Mouse (Mus musculus) liver, embryonic 15.5 days (tissue): ENCODE measurements at regions not wholly inside any gene's neighbourhood (a gene's known extent, or its start where the extent isn't known, plus 50 kb on each side); places are given as distances from the start of the nearest gene placed in this dataset.

Source experiments
- ATAC-seq: fragments of 200-750 bp; cut with Nextera tagmentation; 2 replicates; pipeline ENCODE4 v1.8.0; 2017; ENCODE audit warnings: moderate number of reproducible peaks, mild to moderate bottlenecking, moderate library complexity; ENCODE audit not compliant: insufficient read depth
- H3K27ac ChIP-seq: fragments of 300-500 bp; sonication (generic); replicated peaks from 2 replicates; pipeline ENCODE4 v1.5.1; 2015; ENCODE audit warnings: mild to moderate bottlenecking, inconsistent platforms
- H3K27me3 ChIP-seq: fragments of 300-500 bp; sonication (generic); 2 replicates; pipeline ENCODE4 v1.6.1; 2015; ENCODE audit warnings: mild to moderate bottlenecking, inconsistent platforms
- H3K36me3 ChIP-seq: fragments of 300-500 bp; sonication (generic); replicated peaks from 2 replicates; pipeline ENCODE4 v1.6.1; 2015; ENCODE audit warnings: moderate library complexity, mild to moderate bottlenecking, inconsistent platforms
- H3K4me1 ChIP-seq: fragments of 300-500 bp; sonication (generic); replicated peaks from 2 replicates; pipeline ENCODE4 v1.6.1; 2015; ENCODE audit warnings: inconsistent platforms
- H3K4me2 ChIP-seq: fragments of 300-500 bp; sonication (generic); 2 replicates; pipeline ENCODE4 v1.6.1; 2015; ENCODE audit warnings: moderate library complexity, mild to moderate bottlenecking, inconsistent platforms
- H3K4me3 ChIP-seq: fragments of 300-500 bp; sonication (generic); replicated peaks from 2 replicates; pipeline ENCODE4 v1.5.1; 2015; ENCODE audit warnings: mild to moderate bottlenecking, inconsistent platforms
- H3K9ac ChIP-seq: fragments of 300-500 bp; sonication (generic); 2 replicates; pipeline ENCODE4 v1.6.1; 2015; ENCODE audit warnings: moderate library complexity, mild to moderate bottlenecking, inconsistent platforms
- H3K9me3 ChIP-seq: fragments of 300-500 bp; sonication (generic); replicated peaks from 2 replicates; pipeline ENCODE4 v1.6.1; 2016; ENCODE audit warnings: inconsistent platforms
- WGBS: fragments of 180-500 bp; shearing (Covaris S2); methylation state at CpG from one replicate; pipeline ENCODE4 v1.1.7; 2015; ENCODE audit warnings: mixed read lengths; ENCODE audit not compliant: insufficient replicate concordance; 5-methylcytosine and 5-hydroxymethylcytosine counted together

GRCm38 (mm10) chr2:50588652-50589051 lies 292.1 kb upstream of the Mmadhc start:
- H3K27ac ChIP-seq: no peak overlapping the region
- no peak overlapping the region for H3K9ac ChIP-seq
- no peaks in the 10 kb centered on the region for H3K4me1 ChIP-seq
- no peaks in the 10 kb centered on the region for H3K27me3 ChIP-seq
- H3K4me2 ChIP-seq: 0 out of 2 replicates have a peak overlapping the region, but pooled peaks have one; percentile 15
- H3K4me3 ChIP-seq: no peak overlapping the region
- ATAC-seq: no peak
- no peaks in the 10 kb centered on the region for H3K36me3 ChIP-seq
- WGBS: 56% methylated on average over 6 of the region's 6 CpGs
- no peaks in the 10 kb centered on the region for H3K9me3 ChIP-seq

DNA sequence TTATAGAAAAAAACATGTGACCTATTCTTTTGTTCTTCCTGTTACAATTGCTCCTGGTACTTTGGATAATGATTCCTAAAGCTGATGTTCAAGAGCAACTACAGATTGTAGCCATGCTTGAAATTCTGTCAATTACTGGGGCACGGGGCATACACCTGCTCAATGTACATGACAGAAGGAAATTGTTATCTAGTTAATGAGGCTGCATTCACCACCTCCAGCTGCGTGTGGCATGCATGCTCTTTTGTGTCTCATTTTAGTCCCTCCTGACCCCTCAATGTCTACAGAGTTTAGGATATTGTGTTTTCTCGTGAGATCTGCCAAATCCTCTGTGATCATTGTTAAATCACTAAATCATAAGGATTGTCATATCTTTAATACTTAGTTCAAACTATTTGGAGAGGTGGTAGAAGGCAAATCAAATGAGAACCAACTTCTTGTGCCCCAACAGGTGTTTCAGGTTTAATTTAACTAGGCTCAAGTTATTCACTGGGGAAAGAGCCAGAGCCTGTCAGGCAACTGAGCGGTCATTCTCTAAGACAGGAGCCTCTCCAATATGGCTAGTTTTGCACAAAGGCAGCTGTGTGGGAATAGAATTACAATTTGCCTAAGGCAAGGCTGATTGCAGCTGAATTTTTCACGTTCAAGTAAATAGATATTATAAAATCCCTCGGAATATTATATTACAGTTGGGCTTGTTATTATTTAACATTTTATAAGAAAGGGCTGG lies 289.9 kb upstream of the Mmadhc start:
- no peaks in the 10 kb centered on the region for H3K27me3 ChIP-seq
- no peak overlapping the region for H3K4me2 ChIP-seq
- no peaks in the 10 kb centered on the region for H3K4me1 ChIP-seq
- H3K9me3 ChIP-seq: no peaks in the 10 kb centered on the region
- H3K27ac ChIP-seq: no peak overlapping the region
- 49% methylated on average over 6 of the region's 6 CpGs for WGBS
- ATAC-seq: no peak
- no peak overlapping the region for H3K9ac ChIP-seq
- H3K36me3 ChIP-seq: no peaks in the 10 kb centered on the region
- H3K4me3 ChIP-seq: no peak overlapping the region

- H3K4me2 ChIP-seq: no peak overlapping the region
- no peak overlapping the region for H3K9ac ChIP-seq
- H3K27ac ChIP-seq: no peak overlapping the region
- H3K4me1 ChIP-seq: no peaks in the 10 kb centered on the region
- H3K27me3 ChIP-seq: no peaks in the 10 kb centered on the region
- no peaks in the 10 kb centered on the region for H3K36me3 ChIP-seq
- 61% methylated on average over 2 of the region's 2 CpGs for WGBS
- no peaks in the 10 kb centered on the region for H3K9me3 ChIP-seq
- H3K4me3 ChIP-seq: no peak overlapping the region
- ATAC-seq: no peak
Measured at GRCm38 (mm10) chr2:50579620-50580019, 283.0 kb upstream of the Mmadhc start.

GRCm38 (mm10) chr2:50578278-50579043 lies 281.9 kb upstream of the Mmadhc start:
- Histone ChIP-seq H3K4me2 (no peak overlapping the region), H3K27ac (no peak overlapping the region), H3K9ac (no peak overlapping the region), H3K27me3 (no peaks in the 10 kb centered on the region), H3K4me1 (no peaks in the 10 kb centered on the region), H3K4me3 (no peak overlapping the region), H3K9me3 (no peaks in the 10 kb centered on the region), H3K36me3 (no peaks in the 10 kb centered on the region)
- WGBS: 53% methylated on average over 6 of the region's 6 CpGs
- ATAC-seq: no peak

DNA sequence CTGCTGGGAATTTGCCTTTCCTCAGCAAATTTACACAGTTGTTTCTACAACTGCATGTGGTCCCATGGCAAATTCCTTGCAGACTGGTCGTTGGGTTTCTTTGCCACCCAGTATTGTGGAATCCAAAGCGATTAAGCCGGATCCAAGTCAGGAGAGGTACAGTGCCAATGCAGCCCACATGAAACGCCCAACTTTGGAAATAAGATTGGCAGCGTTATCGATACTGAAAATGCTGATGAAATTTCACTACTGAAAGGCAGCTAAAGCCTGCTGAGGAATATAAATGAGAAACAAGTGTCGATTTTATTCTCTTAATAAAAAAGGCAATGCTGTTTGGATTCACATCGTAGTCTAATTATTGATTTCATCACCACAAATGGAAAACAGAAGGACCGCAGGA lies 281.1 kb upstream of the Mmadhc start:
- Histone ChIP-seq H3K27me3 (no peaks in the 10 kb centered on the region), H3K36me3 (no peaks in the 10 kb centered on the region), H3K4me2 (no peak overlapping the region), H3K9ac (no peak overlapping the region), H3K9me3 (no peaks in the 10 kb centered on the region), H3K4me1 (no peaks in the 10 kb centered on the region), H3K27ac (no peak overlapping the region), H3K4me3 (no peak overlapping the region)
- ATAC-seq: no peak
- 70% methylated on average over 9 of the region's 9 CpGs for WGBS

GRCm38 (mm10) chr2:50573455-50573854 lies 276.9 kb upstream of the Mmadhc start:
- Histone ChIP-seq H3K4me2 (no peak overlapping the region), H3K4me3 (no peak overlapping the region), H3K9ac (no peak overlapping the region), H3K27ac (no peak overlapping the region), H3K9me3 (no peaks in the 10 kb centered on the region), H3K36me3 (no peaks in the 10 kb centered on the region), H3K27me3 (no peaks in the 10 kb centered on the region), H3K4me1 (no peaks in the 10 kb centered on the region)
- 60% methylated on average over 3 of the region's 3 CpGs for WGBS
- no peak for ATAC-seq

GRCm38 (mm10) chr2:50571021-50571420 lies 274.4 kb upstream of the Mmadhc start:
- Histone ChIP-seq H3K9ac (no peak overlapping the region), H3K4me2 (no peak overlapping the region), H3K36me3 (no peaks in the 10 kb centered on the region), H3K9me3 (no peaks in the 10 kb centered on the region), H3K4me3 (no peak overlapping the region), H3K4me1 (no peaks in the 10 kb centered on the region), H3K27me3 (no peaks in the 10 kb centered on the region), H3K27ac (no peak overlapping the region)
- no peak for ATAC-seq
- 51% methylated on average over 4 of the region's 4 CpGs for WGBS

- Histone ChIP-seq H3K4me2 (no peak overlapping the region), H3K27ac (no peak overlapping the region), H3K9me3 (no peaks in the 10 kb centered on the region), H3K4me1 (no peaks in the 10 kb centered on the region), H3K4me3 (no peak overlapping the region), H3K9ac (no peak overlapping the region), H3K27me3 (no peaks in the 10 kb centered on the region), H3K36me3 (no peaks in the 10 kb centered on the region)
- 64% methylated on average over 7 of the region's 7 CpGs for WGBS
- ATAC-seq: no peak
Measured at GRCm38 (mm10) chr2:50569502-50570285, 273.1 kb upstream of the Mmadhc start.

DNA sequence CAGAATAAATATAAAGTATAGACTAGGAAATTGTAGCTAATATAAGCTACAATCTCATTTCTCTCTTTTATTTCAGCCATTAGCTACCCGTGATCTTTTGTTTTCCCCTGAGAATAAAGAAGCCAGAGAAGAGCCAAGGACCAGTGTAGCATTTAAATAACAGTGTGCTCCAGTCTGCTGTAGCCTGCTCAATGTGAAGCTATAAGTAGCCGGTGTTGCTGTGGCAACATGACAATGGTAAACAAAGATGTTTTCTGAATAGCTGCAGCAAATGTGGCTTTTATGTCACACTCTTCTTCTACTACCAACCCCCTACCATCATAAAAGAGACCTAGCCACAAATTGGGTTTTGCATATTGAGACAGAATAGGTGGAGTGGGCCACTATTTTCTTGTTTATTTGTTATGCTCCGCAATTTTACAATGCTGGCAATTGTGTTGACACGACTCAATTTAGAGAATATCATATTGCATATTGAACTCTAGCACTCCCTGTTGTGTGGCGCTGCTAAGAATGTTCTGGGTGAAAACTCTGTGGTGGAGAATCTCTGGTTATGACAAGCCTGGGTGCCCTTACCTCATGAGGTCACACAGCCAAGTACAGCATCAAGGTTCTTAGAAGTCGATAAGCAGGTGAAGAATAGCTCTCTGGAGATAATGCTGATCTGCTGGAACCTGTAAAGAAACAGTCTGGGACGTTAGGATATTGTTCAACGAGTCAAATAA lies 272.3 kb upstream of the Mmadhc start:
- no peaks in the 10 kb centered on the region for H3K9me3 ChIP-seq
- H3K27me3 ChIP-seq: no peaks in the 10 kb centered on the region
- H3K27ac ChIP-seq: no peak overlapping the region
- H3K4me3 ChIP-seq: no peak overlapping the region
- no peak overlapping the region for H3K4me2 ChIP-seq
- ATAC-seq: no peak
- H3K4me1 ChIP-seq: no peaks in the 10 kb centered on the region
- 55% methylated on average over 8 of the region's 8 CpGs for WGBS
- H3K36me3 ChIP-seq: no peaks in the 10 kb centered on the region
- no peak overlapping the region for H3K9ac ChIP-seq

GRCm38 (mm10) chr2:50567542-50567941 lies 270.9 kb upstream of the Mmadhc start:
- no peak for ATAC-seq
- WGBS: 50% methylated on average over 1 of the region's 1 CpGs
- Histone ChIP-seq H3K27me3 (no peaks in the 10 kb centered on the region), H3K36me3 (no peaks in the 10 kb centered on the region), H3K4me3 (no peak overlapping the region), H3K9ac (no peak overlapping the region), H3K9me3 (no peaks in the 10 kb centered on the region), H3K4me2 (no peak overlapping the region), H3K4me1 (no peaks in the 10 kb centered on the region), H3K27ac (no peak overlapping the region)

GRCm38 (mm10) chr2:50554031-50554430 lies 257.4 kb upstream of the Mmadhc start:
- H3K9me3 ChIP-seq: no peaks in the 10 kb centered on the region
- H3K9ac ChIP-seq: no peak overlapping the region
- H3K4me3 ChIP-seq: no peak overlapping the region
- H3K27ac ChIP-seq: no peak overlapping the region
- H3K27me3 ChIP-seq: no peaks in the 10 kb centered on the region
- H3K36me3 ChIP-seq: no peaks in the 10 kb centered on the region
- ATAC-seq: no peak
- H3K4me1 ChIP-seq: no peaks in the 10 kb centered on the region
- H3K4me2 ChIP-seq: no peak overlapping the region
